Mouse (Mus musculus): ENCODE data around the gene Fam53a.
A peak's percentile ranks its signal among the peaks of the same experiment; 100 is the strongest.

Fam53a gene

DNA sequence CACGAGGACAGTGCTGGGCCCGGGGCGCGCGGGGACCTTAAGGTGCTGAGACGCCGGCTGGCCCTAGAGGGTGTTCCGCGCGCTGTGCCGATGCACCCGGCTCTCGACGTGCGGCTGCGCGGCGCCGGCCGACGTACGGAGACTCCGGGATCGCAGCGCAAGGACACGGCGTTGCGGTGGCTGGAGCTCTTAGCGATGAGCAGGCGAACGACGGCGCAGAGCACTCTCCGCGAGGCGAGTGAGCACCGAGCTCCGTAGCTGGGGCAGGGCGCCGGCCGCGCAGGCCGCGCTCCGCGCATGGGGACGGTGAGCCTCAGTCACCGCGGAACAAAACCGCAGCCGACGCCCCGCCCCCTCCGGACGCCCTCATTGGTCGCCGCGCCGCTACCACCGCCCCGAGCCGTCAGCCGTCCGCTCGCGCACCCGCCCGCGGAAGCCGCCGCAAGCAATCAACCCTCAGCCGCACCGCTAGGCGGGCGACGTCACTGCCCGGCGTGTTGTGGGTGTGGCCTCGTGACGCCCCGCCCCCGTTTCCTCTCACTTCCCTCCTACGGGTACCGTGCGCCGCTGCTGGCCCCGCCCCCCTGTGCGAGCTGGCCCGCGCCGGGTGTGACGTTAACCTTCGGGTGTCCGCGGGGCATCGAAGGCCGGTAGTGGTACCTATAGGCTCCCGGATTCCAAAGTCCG is at the start of gene Fam53a, which contains the start of gene Gm9903:
Fam53a (minus strand) TSS at position 335 of the 687 bp plus-strand sequence.
Gm9903 (plus strand) TSS at position 625 of the 687 bp plus-strand sequence.
- DNase-seq (ENCODE audit: low spot score), result peak; percentile 98

DNA sequence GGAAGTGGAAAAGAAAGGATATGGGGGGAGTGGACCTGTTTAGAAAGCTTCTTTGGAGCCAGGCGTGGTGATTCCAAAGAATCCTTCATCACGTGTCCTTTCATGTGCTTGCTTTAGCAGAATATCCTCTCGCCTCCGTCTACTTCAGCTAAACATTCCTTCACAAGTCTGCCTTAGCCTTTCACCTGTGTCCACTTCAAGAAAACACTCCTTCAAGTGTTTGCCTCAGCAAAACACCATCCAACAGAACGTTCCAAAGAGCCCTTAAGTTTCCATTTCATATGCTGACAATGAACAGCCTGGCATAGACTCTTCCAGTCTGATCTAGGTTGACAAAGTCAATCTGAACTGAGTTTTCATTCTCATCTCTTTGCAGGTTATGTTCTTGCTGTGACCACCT is 48.8 kb upstream of the Fam53a start:
- no peak for DNase-seq (ENCODE audit: low spot score)

GRCm38 (mm10) chr5:33675964-33676363 is 46.5 kb upstream of the Fam53a start:
- peak; percentile 43 for DNase-seq (ENCODE audit: low spot score)

- no peak for DNase-seq (ENCODE audit: low spot score)
Measured at GRCm38 (mm10) chr5:33674439-33674838, 45.0 kb upstream of the Fam53a start.

DNA sequence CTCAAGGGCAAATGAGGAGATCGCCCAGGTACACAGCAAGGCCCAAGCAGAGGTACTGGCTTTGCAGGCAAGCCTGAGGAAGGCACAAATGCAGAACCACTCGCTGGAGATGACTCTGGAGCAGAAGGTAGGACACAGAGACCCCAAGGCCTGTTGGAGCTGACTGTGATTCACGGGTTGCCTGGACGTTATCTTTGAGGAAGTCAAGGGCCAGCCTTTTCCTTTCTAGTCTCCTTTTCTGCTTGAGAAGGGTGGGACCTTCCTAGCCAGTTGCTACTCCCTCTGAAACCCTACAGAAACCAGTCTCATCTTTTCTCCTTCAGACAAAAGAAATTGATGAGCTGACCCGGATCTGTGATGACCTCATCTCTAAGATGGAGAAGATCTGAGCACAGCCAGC is 42.2 kb upstream of the Fam53a start:
- no peak for DNase-seq (ENCODE audit: low spot score)

DNA sequence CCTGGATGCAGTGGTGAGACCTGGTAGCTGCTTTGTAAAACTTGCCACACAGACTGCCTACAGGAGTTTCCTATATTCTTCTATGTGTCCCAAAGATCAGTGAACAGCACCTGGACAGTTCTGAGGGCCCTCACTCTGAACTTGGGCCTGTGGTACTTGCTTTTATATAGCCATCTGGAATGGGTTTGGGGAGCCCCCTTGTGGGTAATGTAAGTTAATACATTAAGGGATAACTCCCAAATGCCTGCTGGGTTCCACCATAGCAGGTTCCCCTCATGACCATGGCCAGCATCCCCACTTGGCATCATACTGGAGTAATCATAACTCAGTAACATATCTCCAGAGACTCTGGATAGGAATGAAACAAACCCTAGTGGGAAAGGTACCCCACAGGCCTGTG is 38.8 kb upstream of the Fam53a start:
- DNase-seq (ENCODE audit: low spot score), result no peak

GRCm38 (mm10) chr5:33658664-33659050 is 29.2 kb upstream of the Fam53a start:
- DNase-seq (ENCODE audit: low spot score), result no peak

DNA sequence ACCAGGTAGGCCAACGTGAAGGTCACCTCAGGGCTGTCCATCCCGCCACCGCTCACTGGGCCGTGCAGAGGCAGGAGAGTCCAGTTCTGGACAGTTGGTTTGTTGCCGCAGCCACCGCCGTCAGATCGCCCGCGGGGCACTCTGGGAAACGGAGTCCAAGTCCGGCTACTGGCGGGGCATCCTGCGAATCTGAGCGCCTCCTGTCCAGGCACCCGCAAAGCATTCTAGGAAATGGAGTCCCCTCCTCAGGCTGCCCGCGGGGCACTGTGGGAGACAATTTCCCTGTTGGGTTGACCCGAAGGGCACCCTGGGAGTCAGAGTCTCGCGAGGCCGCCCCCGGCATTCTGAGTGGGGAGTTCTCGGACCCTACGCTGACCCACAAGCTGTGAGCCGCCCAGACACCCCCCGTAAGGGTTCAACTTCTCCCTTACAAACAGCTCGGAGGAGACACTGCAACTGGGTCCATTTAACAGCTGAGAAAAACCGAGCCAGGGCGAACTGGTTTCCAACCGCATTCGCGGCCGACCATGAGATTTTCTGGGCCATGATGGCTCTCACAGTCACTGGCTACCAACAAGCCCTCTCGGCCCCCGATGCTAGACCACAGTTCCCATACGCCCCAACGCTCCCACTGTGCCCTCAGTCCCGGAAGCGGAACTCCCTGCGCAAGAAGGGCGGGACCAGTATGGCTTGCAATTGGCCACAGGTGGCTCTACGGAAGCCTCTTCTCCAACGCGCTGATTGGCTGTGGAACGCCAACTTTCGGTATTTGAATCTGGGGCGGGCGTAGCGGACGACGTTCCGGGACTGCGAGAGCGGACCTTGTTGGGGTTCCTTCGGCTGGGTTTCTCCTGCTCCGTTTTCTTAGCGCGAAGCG is 28.6 kb upstream of the Fam53a start, which contains the start of the genes Tacc3 and Tmem129:
Tacc3 (plus strand) TSS at position 342 of the 877 bp plus-strand sequence.
Tmem129 (minus strand) TSS at position 630 of the 877 bp plus-strand sequence.
- peak; percentile 99 for DNase-seq (ENCODE audit: low spot score)

DNA sequence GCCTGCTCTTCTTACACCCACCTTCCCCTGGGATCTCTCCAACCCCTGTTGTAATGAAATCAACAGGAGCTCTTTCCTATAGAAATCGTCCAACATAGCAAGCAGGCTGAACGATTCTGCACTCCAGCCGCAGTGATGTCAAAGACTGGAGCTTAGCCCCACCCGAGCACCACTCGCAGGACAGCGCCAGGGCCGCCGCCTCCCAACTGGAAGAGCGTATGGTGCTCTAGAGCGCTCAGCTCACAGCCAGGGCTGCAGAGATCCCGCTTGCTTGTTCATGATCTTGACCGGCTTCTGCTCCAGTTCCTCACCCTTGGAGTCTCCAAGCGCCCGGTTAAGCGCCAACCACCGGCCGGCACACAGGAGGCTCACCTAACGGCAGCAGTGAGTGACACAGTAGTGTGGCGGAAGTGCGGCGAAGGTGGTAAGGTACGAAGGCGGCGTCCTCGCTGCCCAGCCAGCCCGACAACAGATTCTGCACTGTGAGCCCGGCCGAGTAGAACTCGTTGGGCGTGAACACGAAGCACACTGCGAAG is 27.9 kb upstream of the Fam53a start:
- DNase-seq (ENCODE audit: low spot score), result no peak

DNA sequence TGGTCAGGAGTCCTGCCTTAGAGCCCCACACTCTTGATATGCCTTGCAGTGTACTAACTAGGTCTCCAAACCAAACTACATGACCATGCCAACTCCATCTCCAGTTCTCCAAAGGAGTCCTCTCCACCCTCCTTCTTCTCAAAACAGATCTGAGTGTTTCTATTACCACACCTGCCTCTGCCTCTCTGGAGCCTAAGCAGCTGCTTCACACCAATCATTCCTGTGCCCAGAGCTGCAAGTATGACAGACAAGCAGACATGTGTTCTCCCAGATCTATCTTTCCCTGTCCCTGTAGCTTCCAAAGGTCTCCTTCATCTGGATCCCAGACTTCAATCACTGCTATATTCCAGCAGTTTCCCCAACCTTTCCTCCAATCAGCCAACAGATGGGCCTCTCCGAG is 27.3 kb upstream of the Fam53a start:
- no peak for DNase-seq (ENCODE audit: low spot score)

GRCm38 (mm10) chr5:33655251-33655840 is 25.9 kb upstream of the Fam53a start:
- no peak for DNase-seq (ENCODE audit: low spot score)

DNA sequence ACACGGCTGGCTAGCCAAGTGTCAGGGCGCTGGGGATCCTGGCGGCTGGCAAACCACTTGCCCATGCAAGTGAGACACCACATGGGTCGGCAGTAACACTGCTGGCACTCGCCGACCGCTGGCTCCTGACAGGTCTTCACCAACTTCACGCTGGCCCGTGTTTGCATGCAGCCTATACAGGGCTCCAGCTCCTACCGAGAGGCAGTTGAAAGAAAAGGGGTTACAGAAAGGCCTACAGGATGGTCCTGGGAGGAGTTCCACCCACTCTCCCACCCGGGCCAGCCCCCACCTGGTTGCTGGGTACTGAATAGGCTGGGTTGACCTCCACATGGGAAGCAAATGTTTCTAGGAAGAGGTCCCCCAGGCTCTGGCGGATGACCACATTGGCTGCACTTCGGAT is 25.0 kb upstream of the Fam53a start:
- no peak for DNase-seq (ENCODE audit: low spot score)

- no peak for DNase-seq (ENCODE audit: low spot score)
Measured at GRCm38 (mm10) chr5:33652783-33653173, 23.3 kb upstream of the Fam53a start.

GRCm38 (mm10) chr5:33651921-33652782 is 22.7 kb upstream of the Fam53a start, which contains the start of gene Slbp:
TSS of gene Slbp (minus strand) at chr5:33652574.
- DNase-seq (ENCODE audit: low spot score), result peak; percentile 98

DNA sequence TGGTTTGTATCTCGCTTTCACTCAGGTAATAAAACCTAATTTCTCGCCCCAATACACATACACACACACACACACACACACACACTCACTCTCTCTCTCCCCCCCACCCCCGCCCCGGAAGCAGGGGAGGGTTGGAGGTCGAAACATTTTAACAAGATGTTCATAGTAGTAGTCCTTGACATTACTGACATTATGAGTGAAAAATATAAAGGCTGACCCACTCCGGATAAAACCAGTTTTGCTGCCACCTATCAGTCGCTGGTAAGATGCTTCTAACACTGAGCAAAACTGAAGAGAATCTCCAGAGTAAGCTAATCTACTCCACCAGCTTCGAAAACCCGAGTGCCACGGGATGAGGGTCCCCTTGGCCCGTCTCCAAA is 22.1 kb upstream of the Fam53a start:
- DNase-seq (ENCODE audit: low spot score), result no peak

- DNase-seq (ENCODE audit: low spot score), result no peak
Measured at GRCm38 (mm10) chr5:33651017-33651416, 21.6 kb upstream of the Fam53a start.

- no peak for DNase-seq (ENCODE audit: low spot score)
Measured at GRCm38 (mm10) chr5:33640652-33641051, 11.2 kb upstream of the Fam53a start.

DNA sequence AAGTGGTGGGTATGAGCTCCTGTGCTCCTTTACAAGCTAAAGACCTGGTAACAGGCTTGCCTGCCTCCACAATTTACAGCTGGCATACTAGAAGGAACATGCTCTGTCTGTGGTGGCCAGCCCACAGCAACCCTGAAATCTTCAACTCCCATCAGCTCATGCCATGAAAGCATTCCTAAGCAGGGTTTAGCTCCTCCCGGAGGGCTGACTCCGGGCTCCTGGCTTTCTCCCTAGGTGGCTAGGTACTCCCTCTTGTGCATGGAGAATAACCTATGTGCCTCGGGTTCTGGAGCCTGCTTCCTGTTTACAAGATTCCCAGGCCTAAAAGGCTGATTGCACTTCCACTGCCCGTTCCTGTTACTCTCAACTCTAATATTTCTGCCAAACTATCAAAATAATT is 9.4 kb upstream of the Fam53a start:
- no peak for DNase-seq (ENCODE audit: low spot score)

DNA sequence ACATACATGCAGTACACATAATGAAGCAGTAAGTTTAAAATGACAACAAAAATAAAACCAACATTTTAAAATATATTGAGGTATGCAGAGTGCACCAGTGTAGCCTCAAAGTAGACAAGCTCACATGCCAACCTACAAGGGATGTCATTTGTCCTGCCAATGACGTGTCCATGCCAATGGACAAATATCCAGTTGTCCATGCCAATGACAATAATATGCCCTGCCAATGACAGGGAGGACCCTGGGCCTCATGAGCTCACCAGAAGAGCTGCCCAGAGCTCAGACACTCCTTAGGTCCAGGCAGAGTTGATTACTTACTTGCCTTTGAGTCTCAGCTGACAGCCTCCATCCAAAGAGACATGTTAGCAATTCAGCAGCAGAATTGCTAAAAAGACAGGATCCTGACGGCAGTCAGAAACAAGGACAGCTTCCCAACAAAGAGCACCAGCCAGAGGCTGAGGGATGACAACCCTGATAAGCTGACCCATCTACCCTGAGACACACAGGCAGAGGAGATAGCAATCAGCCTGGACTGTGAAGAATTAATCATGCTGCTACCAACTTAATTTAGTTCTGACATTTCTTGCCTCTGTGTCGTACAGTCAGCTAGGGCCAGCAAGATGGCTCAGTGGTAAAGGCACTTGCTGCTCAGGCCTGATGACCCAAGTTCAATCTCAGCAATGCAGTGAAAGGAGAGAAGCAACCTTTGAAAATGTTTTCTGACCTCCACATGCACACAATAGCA is 8.3 kb upstream of the Fam53a start:
- no peak for DNase-seq (ENCODE audit: low spot score)

GRCm38 (mm10) chr5:33635361-33635760 is 5.9 kb upstream of the Fam53a start:
- no peak for DNase-seq (ENCODE audit: low spot score)

GRCm38 (mm10) chr5:33632526-33632925 is 3.1 kb upstream of the Fam53a start:
- no peak for DNase-seq (ENCODE audit: low spot score)

Data from yolk sac, embryonic 10.5 days (tissue).